ENCODE assay signal across 9 mouse cellular contexts in genomic region chr16:46121420-46121819, GRCm38 (mm10). TPM values are rescaled to one million over a fixed set of nuclear protein-coding genes. Genes with fewer than 3 reads are reported as not detected.
DNase-seq lines count a peak whose midpoint lies in the region; ATAC-seq and TF ChIP-seq lines count a peak whose summit lies in the region.
"Had no signal": no experiment of that assay in that cellular context is flagged by ENCODE, and none has a peak within 500 bp of the region (broad histone marks: within the 10 kb centered on the region; RNA-seq: fewer than 3 reads in every experiment).

No protein-coding gene starts in this region.

- TF ChIP-seq CTCF in MEL (IDR thresholded peaks at IDR 0.05 in 2 of 3, conservative IDR thresholded peaks at IDR 0.05 in 1 of 3; ENCODE audit: control insufficient read depth in 1 of 3, insufficient read depth in 1 of 3, low read depth in 2 of 3, low read length in 3 of 3, poor library complexity in 1 of 3, severe bottlenecking in 1 of 3): peak in 1 of 3 experiments; percentile 28; a peak in 1 of 6 replicates
- peak; percentile 32; the same call in 1 of the 2 replicates for TF ChIP-seq CTCF in small intestine, adult 2 months (IDR thresholded peaks at IDR 0.05; ENCODE audit: extremely low read depth, insufficient read length, insufficient replicate concordance, low read depth, low read length)

- H3K27ac ChIP-seq in kidney, embryonic 14.5 days (ENCODE audit: low read depth, low read length): no peak overlapping the region
- H3K27ac ChIP-seq in MEL (ENCODE audit: control insufficient read depth, low read depth, low read length): no peak overlapping the region
- H3K27ac ChIP-seq in hindbrain, embryonic 14.5 days: no peak overlapping the region
- H3K27ac ChIP-seq in small intestine, adult 2 months (ENCODE audit: insufficient read depth, low read depth, low read length): no peak overlapping the region
- H3K27ac ChIP-seq: liver, embryonic 13.5 days had no signal

- no peaks in the 10 kb centered on the region for H3K79me2 ChIP-seq in MEL (ENCODE audit: control insufficient read depth, insufficient read depth, low read length, poor library complexity)

- TF ChIP-seq EP300 in MEL (IDR thresholded peaks at IDR 0.05; ENCODE audit: low read depth in 1 of 2, low read length in 2 of 2): no peak

- H3K9me3 ChIP-seq in kidney, embryonic 14.5 days (ENCODE audit: control insufficient read depth, low read length): no peaks in the 10 kb centered on the region
- no peaks in the 10 kb centered on the region for H3K9me3 ChIP-seq in MEL (replicated peaks; ENCODE audit: insufficient read depth, low read length)
- H3K9me3 ChIP-seq in hindbrain, embryonic 14.5 days (ENCODE audit: control insufficient read depth, low read length): no peaks in the 10 kb centered on the region
- H3K9me3 ChIP-seq: liver, embryonic 13.5 days had no signal

- ATAC-seq in kidney, embryonic 14.5 days (ENCODE audit: low FRiP score, low TSS enrichment): 0 out of 2 replicates have a peak, but pooled peaks have one; percentile 49
- peak; percentile 75; the same call in 1 of the 2 replicates for ATAC-seq in hindbrain, embryonic 14.5 days (ENCODE audit: low FRiP score)

- no peaks in the 10 kb centered on the region for H3K27me3 ChIP-seq in kidney, embryonic 14.5 days (ENCODE audit: control insufficient read depth, insufficient read depth, low read length)
- H3K27me3 ChIP-seq in MEL (ENCODE audit: control insufficient read depth in 1 of 2, insufficient read depth in 2 of 2, low read length in 2 of 2): no peaks in the 10 kb centered on the region
- no peaks in the 10 kb centered on the region for H3K27me3 ChIP-seq in hindbrain, embryonic 14.5 days (ENCODE audit: control insufficient read depth, insufficient read depth, low read length)
- no peaks in the 10 kb centered on the region for H3K27me3 ChIP-seq in small intestine, adult 2 months (ENCODE audit: control insufficient read depth, insufficient read depth, low read length)
- H3K27me3 ChIP-seq: liver, embryonic 13.5 days had no signal

- H3K9ac ChIP-seq in kidney, embryonic 14.5 days (ENCODE audit: low read depth, low read length): no peak overlapping the region
- H3K9ac ChIP-seq in MEL (ENCODE audit: control insufficient read depth, low read depth, low read length, poor library complexity, severe bottlenecking): no peak overlapping the region
- no peak overlapping the region for H3K9ac ChIP-seq in hindbrain, embryonic 14.5 days
- H3K9ac ChIP-seq: liver, embryonic 13.5 days had no signal

- WGBS in kidney, embryonic 14.5 days: 30% methylated on average over 2 of the region's 2 CpGs
- 41% methylated on average over 2 of the region's 2 CpGs for WGBS in hindbrain, embryonic 14.5 days
- 42% methylated on average over 2 of the region's 2 CpGs for WGBS in small intestine, adult 2 months

- no peak overlapping the region for H3K4me2 ChIP-seq in kidney, embryonic 14.5 days (replicated peaks; ENCODE audit: low read depth, low read length)
- no peak overlapping the region for H3K4me2 ChIP-seq in hindbrain, embryonic 14.5 days (replicated peaks)
- H3K4me2 ChIP-seq: liver, embryonic 13.5 days had no signal

- no peaks in the 10 kb centered on the region for H3K4me1 ChIP-seq in kidney, embryonic 14.5 days (ENCODE audit: control insufficient read depth, insufficient read depth, low read length)
- no peaks in the 10 kb centered on the region for H3K4me1 ChIP-seq in MEL (ENCODE audit: control insufficient read depth in 1 of 2, insufficient read depth in 2 of 2, low read length in 2 of 2)
- no peaks in the 10 kb centered on the region for H3K4me1 ChIP-seq in hindbrain, embryonic 14.5 days (replicated peaks; ENCODE audit: control insufficient read depth, insufficient read depth, low read length)
- peaks cover 4% of the 10 kb centered on the region; the same call in 1 of the 2 replicates for H3K4me1 ChIP-seq in small intestine, adult 2 months (ENCODE audit: control insufficient read depth, insufficient read depth, insufficient read length, low read length)
- H3K4me1 ChIP-seq: liver, embryonic 13.5 days had no signal

- TF ChIP-seq RAD21 in MEL (IDR thresholded peaks at IDR 0.05; ENCODE audit: low read depth, low read length): peak; percentile 16; the same call in 1 of the 2 replicates

- DNase-seq in kidney, adult 11 months: no peak
- DNase-seq in MEL (ENCODE audit: low read depth, low spot score): no peak
- peak; percentile 58 for DNase-seq in embryo, embryonic 10.5 days (ENCODE audit: low spot score)
- peak; percentile 65 for DNase-seq in hindbrain, embryonic 14.5 days (ENCODE audit: low spot score)
- DNase-seq in lung, postnatal 10 days: peak; percentile 12
- no peak for DNase-seq in MN1 (ENCODE audit: low spot score)
- DNase-seq: liver, embryonic 13.5 days had no signal

- H3K36me3 ChIP-seq in kidney, embryonic 14.5 days (ENCODE audit: control insufficient read depth, insufficient read depth, low read length): no peaks in the 10 kb centered on the region
- no peaks in the 10 kb centered on the region for H3K36me3 ChIP-seq in MEL (ENCODE audit: control insufficient read depth in 1 of 2, insufficient read depth in 2 of 2, low read length in 2 of 2)
- no peaks in the 10 kb centered on the region for H3K36me3 ChIP-seq in hindbrain, embryonic 14.5 days (replicated peaks; ENCODE audit: control insufficient read depth, insufficient read depth)
- H3K36me3 ChIP-seq in small intestine, adult 2 months (ENCODE audit: control insufficient read depth, insufficient read depth, low read length): no peaks in the 10 kb centered on the region
- H3K36me3 ChIP-seq: liver, embryonic 13.5 days had no signal

- H3K4me3 ChIP-seq in kidney, embryonic 14.5 days (ENCODE audit: low read length): no peak overlapping the region
- H3K4me3 ChIP-seq in MEL (ENCODE audit: control insufficient read depth in 1 of 2, insufficient read depth in 1 of 2, low read depth in 2 of 2, low read length in 2 of 2): no peak overlapping the region
- no peak overlapping the region for H3K4me3 ChIP-seq in hindbrain, embryonic 14.5 days (replicated peaks; ENCODE audit: low read length)
- no peak overlapping the region for H3K4me3 ChIP-seq in small intestine, adult 2 months (ENCODE audit: low read depth, low read length)
- H3K4me3 ChIP-seq: liver, embryonic 13.5 days had no signal

- TF ChIP-seq POLR2A in MEL (IDR thresholded peaks at IDR 0.05; ENCODE audit: control insufficient read depth in 1 of 2, insufficient read depth in 1 of 2, low read depth in 1 of 2, low read length in 2 of 2, poor library complexity in 1 of 2): no peak
- TF ChIP-seq POLR2A in small intestine, adult 2 months (IDR thresholded peaks at IDR 0.05; ENCODE audit: low read depth, low read length): no peak

TF ChIP-seq in MEL, 35 proteins besides CTCF, POLR2A, EP300 and RAD21:
- TF ChIP-seq MAZ (IDR thresholded peaks at IDR 0.05; ENCODE audit: low read depth, low read length) (no peak), USF2 (IDR thresholded peaks at IDR 0.05; ENCODE audit: borderline replicate concordance in 1 of 2, insufficient read depth in 1 of 2, low read depth in 1 of 2, low read length in 2 of 2) (no peak), SMC3 (IDR thresholded peaks at IDR 0.05; ENCODE audit: low read depth, low read length) (no peak), E2F4 (IDR thresholded peaks at IDR 0.05; ENCODE audit: borderline replicate concordance, low read depth, low read length) (no peak), MEF2A (IDR thresholded peaks at IDR 0.05; ENCODE audit: extremely low read depth, insufficient replicate concordance, low read depth, low read length, poor library complexity, severe bottlenecking) (no peak), CHD2 (IDR thresholded peaks at IDR 0.05; ENCODE audit: low read length) (no peak), MYC (IDR thresholded peaks at IDR 0.05; ENCODE audit: low read depth, low read length) (no peak), MAFK (IDR thresholded peaks at IDR 0.05; ENCODE audit: borderline replicate concordance, low read depth, low read length) (no peak), ELF1 (IDR thresholded peaks at IDR 0.05; ENCODE audit: low read depth, low read length) (no peak), ZKSCAN1 (IDR thresholded peaks at IDR 0.05; ENCODE audit: low read depth, low read length) (no peak), GABPA (IDR thresholded peaks at IDR 0.05; ENCODE audit: low read depth, low read length) (no peak), NRF1 (IDR thresholded peaks at IDR 0.05; ENCODE audit: insufficient read depth, low read depth, low read length, poor library complexity, severe bottlenecking) (no peak), GATA1 (IDR thresholded peaks at IDR 0.05; ENCODE audit: low read depth, low read length) (no peak), BHLHE40 (IDR thresholded peaks at IDR 0.05; ENCODE audit: borderline replicate concordance, low read depth, low read length) (no peak), SIN3A (IDR thresholded peaks at IDR 0.05; ENCODE audit: low read length) (no peak), ETS1 (IDR thresholded peaks at IDR 0.05; ENCODE audit: low read depth, low read length) (no peak), KAT2A (conservative IDR thresholded peaks at IDR 0.05; ENCODE audit: low read depth, low read length) (no peak), JUND (IDR thresholded peaks at IDR 0.05; ENCODE audit: low read depth, low read length) (no peak), POLR2AphosphoS2 (IDR thresholded peaks at IDR 0.05; ENCODE audit: low read length) (no peak), TBP (IDR thresholded peaks at IDR 0.05; ENCODE audit: low read depth, low read length) (no peak)

RNA-seq across cellular contexts. Expression of gene Cd96, which starts 1.4 kb away (rescaled TPM):
- 0.09 TPM in 1 of 2 replicates, not detected in the other for polyA plus RNA-seq in kidney, embryonic 14.5 days (2014; fragmentation: Nextera tagmentation; extraction: Ambion mirVana)
- not detected in 2 replicates for total RNA-seq in MEL (2012; rRNA removed)
- polyA plus RNA-seq in MEL (2012; ENCODE audit: insufficient read depth in 1 of 2, insufficient read length in 2 of 2, low read depth in 1 of 2, low replicate concordance in 2 of 2, missing spikeins in 1 of 2): not detected
- polyA plus RNA-seq in hindbrain, embryonic 14.5 days (2014; fragmentation: Nextera tagmentation; extraction: Ambion mirVana): 0.09 TPM in 1 of 2 replicates, not detected in the other
- polyA plus RNA-seq in small intestine, adult 2 months (2012; rRNA removed): 0.77 and 0.91 TPM in 2 replicates
- polyA plus RNA-seq: liver, embryonic 13.5 days had no signal

RNA-seq across cellular contexts. Expression of gene Gm4737, which starts 33.5 kb away (rescaled TPM):
- polyA plus RNA-seq in kidney, embryonic 14.5 days (2014; fragmentation: Nextera tagmentation; extraction: Ambion mirVana): 3.0 and 3.3 TPM in 2 replicates
- 22.3 and 27.6 TPM in 2 replicates for total RNA-seq in MEL (2012; rRNA removed)
- 100 to 1,000 TPM; 103 to 124 TPM for polyA plus RNA-seq in MEL (2012; ENCODE audit: insufficient read depth in 1 of 2, insufficient read length in 2 of 2, low read depth in 1 of 2, low replicate concordance in 2 of 2, missing spikeins in 1 of 2)
- 3.0 and 3.3 TPM in 2 replicates for polyA plus RNA-seq in hindbrain, embryonic 14.5 days (2014; fragmentation: Nextera tagmentation; extraction: Ambion mirVana)
- 15.0 and 26.2 TPM in 2 replicates for polyA plus RNA-seq in small intestine, adult 2 months (2012; rRNA removed)

Comparison
In these comparisons a context has a peak if more than half of its experiments do, and no peak if none do; other contexts are left out.
1. DNase-seq: peak in embryo, embryonic 10.5 days (single experiment), hindbrain, embryonic 14.5 days (single experiment) and lung, postnatal 10 days (single experiment); none in kidney, adult 11 months (single experiment), MEL (single experiment) and MN1 (single experiment).